Mouse (Mus musculus) neural tube, embryonic 15.5 days (tissue): Measurements from ENCODE around the gene Gm49450. TPM values are rescaled to one million over a fixed set of nuclear protein-coding genes. Genes with fewer than 3 reads are reported as not detected.
"Not testable (repeated sequence)": the region's sequence is repeated elsewhere in the genome, so short reads cannot be mapped to it uniquely, and the experiment has no call there.

Experiments used
- ATAC-seq: fragments of 200-750 bp; cut with Nextera tagmentation; 2 replicates; pipeline ENCODE4 v1.8.0; 2017; ENCODE audit warnings: mild to moderate bottlenecking, moderate TSS enrichment, moderate library complexity; ENCODE audit not compliant: low FRiP score
- H3K27ac ChIP-seq: fragments of 300-500 bp; sonication (generic); replicated peaks from 2 replicates; pipeline ENCODE4 v1.5.1; 2015; ENCODE audit warnings: mild to moderate bottlenecking, inconsistent platforms
- H3K27me3 ChIP-seq: fragments of 300-500 bp; sonication (generic); replicated peaks from 2 replicates; pipeline ENCODE4 v1.6.1; 2015; ENCODE audit warnings: inconsistent platforms
- H3K36me3 ChIP-seq: fragments of 300-500 bp; sonication (generic); 2 replicates; pipeline ENCODE4 v1.6.1; 2015; ENCODE audit warnings: inconsistent platforms
- H3K4me1 ChIP-seq: fragments of 300-500 bp; sonication (generic); 2 replicates; pipeline ENCODE4 v1.6.1; 2015; ENCODE audit warnings: inconsistent platforms
- H3K4me2 ChIP-seq: fragments of 300-500 bp; sonication (generic); 2 replicates; pipeline ENCODE4 v1.6.1; 2015; ENCODE audit warnings: inconsistent platforms, mild to moderate bottlenecking, moderate library complexity
- H3K4me3 ChIP-seq: fragments of 300-500 bp; sonication (generic); replicated peaks from 2 replicates; pipeline ENCODE4 v1.5.1; 2015; ENCODE audit warnings: mild to moderate bottlenecking, inconsistent platforms
- H3K9ac ChIP-seq: fragments of 300-500 bp; sonication (generic); replicated peaks from 2 replicates; pipeline ENCODE4 v1.6.1; 2015; ENCODE audit warnings: mild to moderate bottlenecking, inconsistent platforms
- H3K9me3 ChIP-seq: fragments of 300-500 bp; sonication (generic); replicated peaks from 2 replicates; pipeline ENCODE4 v1.6.1; 2016; ENCODE audit warnings: inconsistent platforms
- WGBS: fragments of 180-500 bp; shearing (Covaris S2); methylation state at CpG from one replicate; pipeline ENCODE4 v1.1.7; 2015; ENCODE audit warnings: mixed read lengths; 5-methylcytosine and 5-hydroxymethylcytosine counted together
- polyA plus RNA-seq: library from polyadenylated mRNA; unstranded; fragments of >200 nt; fragmentation: Nextera tagmentation; extraction: Ambion mirVana; gene quantifications from 2 replicates; pipeline ENCODE4 v1.2.1, GENCODE M21; 2015

The Gm49450 gene
- polyA plus RNA-seq, 1 experiment from 2014 or later: not detected

- ATAC-seq, H3K9me3 ChIP-seq, H3K27me3 ChIP-seq, H3K36me3 ChIP-seq: not testable (repeated sequence)
- H3K9ac ChIP-seq: peak overlapping the region; percentile 100
- peak overlapping the region; percentile 100 for H3K27ac ChIP-seq
- peaks cover 32% of the 10 kb centered on the region for H3K4me1 ChIP-seq
- peak overlapping the region; percentile 83 for H3K4me3 ChIP-seq
- WGBS: 32% methylated on average over 11 of the region's 15 CpGs
- H3K4me2 ChIP-seq: peak overlapping the region; percentile 67
Observed at GRCm38 (mm10) chr15:98951122-98952062, 2.0 kb downstream of the Gm49450 start.

- no peaks in the 10 kb centered on the region for H3K9me3 ChIP-seq
- no peak for ATAC-seq
- peak overlapping the region; percentile 30 for H3K27ac ChIP-seq
- peaks cover 25% of the 10 kb centered on the region for H3K4me1 ChIP-seq
- peaks cover 8% of the 10 kb centered on the region for H3K36me3 ChIP-seq
- 19% methylated on average over 3 of the region's 3 CpGs for WGBS
- H3K4me2 ChIP-seq: peak overlapping the region; percentile 75
- peak overlapping the region; percentile 59 for H3K9ac ChIP-seq
- no peaks in the 10 kb centered on the region for H3K27me3 ChIP-seq
- H3K4me3 ChIP-seq: peak overlapping the region; percentile 38
Observed at GRCm38 (mm10) chr15:98949607-98949892, 3.8 kb downstream of the Gm49450 start.

GRCm38 (mm10) chr15:98948857-98949606 lies 4.3 kb downstream of the Gm49450 start:
- peaks cover 25% of the 10 kb centered on the region for H3K4me1 ChIP-seq
- peaks cover 8% of the 10 kb centered on the region for H3K36me3 ChIP-seq
- 44% methylated on average over 6 of the region's 6 CpGs for WGBS
- peak overlapping the region; percentile 59 for H3K9ac ChIP-seq
- no peaks in the 10 kb centered on the region for H3K9me3 ChIP-seq
- H3K4me3 ChIP-seq: peak overlapping the region; percentile 38
- peak overlapping the region; percentile 75 for H3K4me2 ChIP-seq
- H3K27ac ChIP-seq: peak overlapping the region; percentile 30
- H3K27me3 ChIP-seq: no peaks in the 10 kb centered on the region
- no peak for ATAC-seq

GRCm38 (mm10) chr15:98948382-98948781 lies 5.0 kb downstream of the Gm49450 start:
- H3K27ac ChIP-seq: peak overlapping the region; percentile 75
- peak overlapping the region; percentile 75 for H3K4me2 ChIP-seq
- H3K27me3 ChIP-seq: no peaks in the 10 kb centered on the region
- no peaks in the 10 kb centered on the region for H3K9me3 ChIP-seq
- H3K4me1 ChIP-seq: peaks cover 25% of the 10 kb centered on the region
- H3K36me3 ChIP-seq: peaks cover 8% of the 10 kb centered on the region
- H3K9ac ChIP-seq: peak overlapping the region; percentile 59; the same call in 1 of the 2 replicates
- no peak for ATAC-seq
- peak overlapping the region; percentile 38; the same call in 1 of the 2 replicates for H3K4me3 ChIP-seq

- H3K9me3 ChIP-seq: no peaks in the 10 kb centered on the region
- 23% methylated on average over 3 of the region's 3 CpGs for WGBS
- H3K9ac ChIP-seq: no peak overlapping the region
- H3K4me3 ChIP-seq: peak overlapping the region; percentile 38; the same call in 1 of the 2 replicates
- peaks cover 8% of the 10 kb centered on the region for H3K36me3 ChIP-seq
- H3K4me1 ChIP-seq: peaks cover 25% of the 10 kb centered on the region
- H3K4me2 ChIP-seq: peak overlapping the region; percentile 75
- no peak for ATAC-seq
- H3K27me3 ChIP-seq: no peaks in the 10 kb centered on the region
- H3K27ac ChIP-seq: peak overlapping the region; percentile 75
Observed at GRCm38 (mm10) chr15:98947884-98948283, 5.5 kb downstream of the Gm49450 start.

- H3K9me3 ChIP-seq: no peaks in the 10 kb centered on the region
- no peak overlapping the region for H3K9ac ChIP-seq
- no peak overlapping the region for H3K4me2 ChIP-seq
- no peaks in the 10 kb centered on the region for H3K36me3 ChIP-seq
- no peak for ATAC-seq
- H3K27ac ChIP-seq: no peak overlapping the region
- H3K4me3 ChIP-seq: no peak overlapping the region
- no peaks in the 10 kb centered on the region for H3K27me3 ChIP-seq
- peaks cover 15% of the 10 kb centered on the region for H3K4me1 ChIP-seq
- 76% methylated on average over 4 of the region's 4 CpGs for WGBS
Observed at GRCm38 (mm10) chr15:98943133-98943532, 10.2 kb downstream of the Gm49450 start.

GRCm38 (mm10) chr15:98942081-98942480 lies 11.3 kb downstream of the Gm49450 start:
- Histone ChIP-seq H3K4me3 (no peak overlapping the region), H3K4me2 (no peak overlapping the region), H3K4me1 (peaks cover 6% of the 10 kb centered on the region; the same call in 1 of the 2 replicates), H3K27ac (no peak overlapping the region), H3K9me3 (no peaks in the 10 kb centered on the region), H3K27me3 (no peaks in the 10 kb centered on the region), H3K36me3 (no peaks in the 10 kb centered on the region), H3K9ac (no peak overlapping the region)
- no peak for ATAC-seq
- WGBS: 76% methylated on average over 4 of the region's 4 CpGs

- ATAC-seq: no peak
- no peaks in the 10 kb centered on the region for H3K36me3 ChIP-seq
- 88% methylated on average over 2 of the region's 2 CpGs for WGBS
- H3K4me3 ChIP-seq: no peak overlapping the region
- 0 out of 2 replicates have a peak, but pooled peaks cover 4% of the 10 kb centered on the region for H3K4me1 ChIP-seq
- no peak overlapping the region for H3K4me2 ChIP-seq
- no peaks in the 10 kb centered on the region for H3K9me3 ChIP-seq
- no peak overlapping the region for H3K9ac ChIP-seq
- H3K27me3 ChIP-seq: no peaks in the 10 kb centered on the region
- no peak overlapping the region for H3K27ac ChIP-seq
Observed at GRCm38 (mm10) chr15:98941539-98941938, 11.8 kb downstream of the Gm49450 start.

- H3K4me1 ChIP-seq: peaks cover 6% of the 10 kb centered on the region
Observed at GRCm38 (mm10) chr15:98940816-98941215, 12.5 kb downstream of the Gm49450 start.

GRCm38 (mm10) chr15:98934217-98934839 lies 19.0 kb downstream of the Gm49450 start, which contains the start of gene Tuba1b:
Tuba1b (minus strand) TSS chr15:98934565.
- peaks cover 27% of the 10 kb centered on the region for H3K4me1 ChIP-seq
- H3K27me3 ChIP-seq: no peaks in the 10 kb centered on the region
- peak within 1 kb of the TSS; percentile 72 for H3K4me3 ChIP-seq
- H3K27ac ChIP-seq: peak within 1 kb of the TSS; percentile 99
- peak; percentile 96 for ATAC-seq
- H3K9me3 ChIP-seq: no peaks in the 10 kb centered on the region
- peak within 1 kb of the TSS; percentile 66 for H3K4me2 ChIP-seq
- peaks cover 3% of the 10 kb centered on the region; the same call in 1 of the 2 replicates for H3K36me3 ChIP-seq
- H3K9ac ChIP-seq: peak within 1 kb of the TSS; percentile 90
- WGBS: under 1% methylated on average over 56 of the region's 58 CpGs

More at GRCm38 (mm10) chr15:98940816-98941215, 12.5 kb downstream of the Gm49450 start:
- no peak overlapping the region for H3K9ac ChIP-seq
- no peak overlapping the region for H3K4me2 ChIP-seq
- H3K27me3 ChIP-seq: no peaks in the 10 kb centered on the region
- WGBS: 63% methylated on average over 10 of the region's 10 CpGs
- ATAC-seq: no peak
- no peak overlapping the region for H3K4me3 ChIP-seq
- no peaks in the 10 kb centered on the region for H3K9me3 ChIP-seq
- no peaks in the 10 kb centered on the region for H3K36me3 ChIP-seq
- no peak overlapping the region for H3K27ac ChIP-seq

GRCm38 (mm10) chr15:98933833-98934216 lies 19.5 kb downstream of the Gm49450 start:
- ATAC-seq: peak; percentile 91
- Histone ChIP-seq H3K4me3 (peak overlapping the region; percentile 72), H3K4me1 (peaks cover 31% of the 10 kb centered on the region), H3K9ac (peak overlapping the region; percentile 90), H3K36me3 (peaks cover 3% of the 10 kb centered on the region; the same call in 1 of the 2 replicates), H3K4me2 (peak overlapping the region; percentile 66), H3K27ac (peak overlapping the region; percentile 99), H3K27me3 (no peaks in the 10 kb centered on the region), H3K9me3 (no peaks in the 10 kb centered on the region)
- under 1% methylated on average over 35 of the region's 35 CpGs for WGBS
